Mouse (Mus musculus) megakaryocyte, embryonic 14.5 days (primary cell): Measurements from ENCODE around the gene Rhcg. TPM values are rescaled to one million over a fixed set of nuclear protein-coding genes. Genes with fewer than 3 reads are reported as not detected.

Experiments
- H3K27me3 ChIP-seq: replicated peaks from 2 replicates; pipeline ENCODE3; 2012; ENCODE audit warnings: inconsistent platforms
- H3K36me3 ChIP-seq: replicated peaks from 2 replicates; pipeline ENCODE3; 2012; ENCODE audit warnings: low read length, inconsistent platforms, mixed read lengths
- H3K4me1 ChIP-seq: 2 replicates; pipeline ENCODE4 v1.6.1; 2012; ENCODE audit warnings: inconsistent platforms
- H3K4me3 ChIP-seq: replicated peaks from 2 replicates; pipeline ENCODE3; 2012; ENCODE audit warnings: moderate library complexity, mild to moderate bottlenecking, inconsistent platforms
- H3K9me3 ChIP-seq: 2 replicates; pipeline ENCODE4 v1.6.1; 2012; ENCODE audit warnings: inconsistent platforms
- FLI1 ChIP-seq: IDR thresholded peaks from 2 replicates; pipeline ENCODE4 v1.6.1; 2012; ENCODE audit warnings: low read length, inconsistent platforms, mixed read lengths
- GATA1 ChIP-seq: IDR thresholded peaks from 3 replicates; pipeline ENCODE4 v1.6.1; 2012; ENCODE audit warnings: mixed read lengths, low read length, inconsistent platforms, borderline replicate concordance
- polyA plus RNA-seq: library from polyadenylated mRNA; stranded (reverse); fragments of >175 nt; gene quantifications from 2 replicates; pipeline ENCODE4 v1.2.3, GENCODE M21; 2012; ENCODE audit warnings: low replicate concordance; ENCODE audit not compliant: insufficient read depth

The Rhcg gene
- not detected in 2 replicates for polyA plus RNA-seq

DNA sequence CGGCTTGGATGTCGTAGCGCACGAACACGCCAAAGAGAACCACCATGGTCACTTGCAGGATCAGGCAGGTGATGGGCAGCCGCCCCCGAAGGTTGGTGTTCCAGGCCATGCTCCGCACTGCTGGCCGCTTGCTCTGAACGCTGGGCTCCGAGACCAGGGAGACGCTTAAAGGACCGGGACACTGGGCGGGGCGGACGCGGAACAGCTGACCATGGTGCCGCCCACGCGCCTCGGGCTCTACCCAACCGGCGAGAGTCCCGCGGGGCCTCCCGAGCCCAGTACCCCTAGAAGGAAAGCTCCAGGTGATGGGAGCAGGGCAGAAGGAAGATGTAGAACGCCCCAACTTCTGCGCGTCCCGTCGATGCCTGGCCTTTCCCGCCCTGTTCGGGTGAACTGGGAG lies at the start of gene Rhcg:
TSS of gene Rhcg (minus strand) at position 240 of the 400 bp plus-strand sequence.
- TF ChIP-seq GATA1 (no peak), FLI1 (no peak)
- Histone ChIP-seq H3K4me3 (peak within 1 kb of the TSS; percentile 78), H3K4me1 (peaks cover 11% of the 10 kb centered on the region; the same call in 1 of the 2 replicates), H3K36me3 (no peaks in the 10 kb centered on the region), H3K27me3 (peaks cover 79% of the 10 kb centered on the region), H3K9me3 (no peaks in the 10 kb centered on the region)

DNA sequence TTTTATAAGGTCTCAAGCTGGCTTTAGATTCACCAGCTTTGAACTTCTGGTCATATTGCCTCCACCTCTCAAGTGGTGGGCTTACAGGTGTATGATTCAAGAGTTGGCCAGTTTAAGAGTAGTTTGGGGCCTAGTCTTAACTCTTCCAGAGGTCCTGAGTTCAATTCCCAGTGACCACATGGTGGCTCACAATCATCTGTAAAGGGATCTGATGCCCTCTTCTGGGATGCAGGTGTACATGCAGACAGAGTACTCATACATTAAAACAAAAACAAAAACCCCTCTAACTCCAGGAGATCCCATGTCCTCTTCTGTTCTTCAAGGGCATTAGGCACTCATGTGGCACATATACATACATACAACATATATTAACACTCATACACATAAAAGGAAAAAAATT lies 49.2 kb upstream of the Rhcg start:
- Histone ChIP-seq H3K27me3 (no peaks in the 10 kb centered on the region), H3K4me1 (peaks cover 29% of the 10 kb centered on the region), H3K4me3 (no peak overlapping the region), H3K9me3 (no peaks in the 10 kb centered on the region), H3K36me3 (peaks cover 60% of the 10 kb centered on the region)
- TF ChIP-seq GATA1 = no peak
- no peak for TF ChIP-seq FLI1

DNA sequence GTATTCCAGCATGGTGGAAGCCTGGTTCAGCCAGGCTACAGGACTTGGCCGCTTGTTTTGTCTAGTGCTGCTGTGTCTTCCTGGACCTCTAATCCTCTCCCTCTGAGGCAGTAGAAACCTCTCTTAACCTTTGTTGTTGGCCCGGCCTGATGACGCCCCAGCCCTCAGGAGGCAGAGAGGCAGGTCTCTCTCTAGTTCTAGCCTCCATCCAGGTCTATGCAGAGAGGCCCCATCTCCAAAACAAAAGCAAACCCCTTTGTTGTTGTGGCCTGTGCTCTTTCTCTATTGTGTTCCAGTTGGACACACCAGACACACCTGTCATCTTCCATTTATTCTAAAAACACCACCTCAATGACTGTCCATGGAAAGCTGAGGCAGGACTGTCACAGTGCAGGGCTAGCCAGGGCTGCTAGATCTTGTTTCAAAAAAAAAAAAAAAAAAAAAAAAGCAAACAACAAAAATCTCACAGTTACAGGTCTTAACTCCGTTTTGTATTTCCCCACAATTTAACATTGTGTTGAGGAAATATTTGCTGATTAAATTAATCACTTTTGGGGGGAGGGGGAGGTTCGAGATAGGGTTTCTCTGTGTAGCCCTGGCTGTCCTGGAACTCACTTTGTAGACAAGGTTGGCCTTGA lies 43.9 kb upstream of the Rhcg start:
- H3K4me3 ChIP-seq = peak overlapping the region; percentile 98
- H3K9me3 ChIP-seq = no peaks in the 10 kb centered on the region
- H3K4me1 ChIP-seq = peaks cover 46% of the 10 kb centered on the region
- peaks cover 2% of the 10 kb centered on the region for H3K27me3 ChIP-seq
- H3K36me3 ChIP-seq = peaks cover 8% of the 10 kb centered on the region
- no peak for TF ChIP-seq GATA1
- TF ChIP-seq FLI1 = no peak

DNA sequence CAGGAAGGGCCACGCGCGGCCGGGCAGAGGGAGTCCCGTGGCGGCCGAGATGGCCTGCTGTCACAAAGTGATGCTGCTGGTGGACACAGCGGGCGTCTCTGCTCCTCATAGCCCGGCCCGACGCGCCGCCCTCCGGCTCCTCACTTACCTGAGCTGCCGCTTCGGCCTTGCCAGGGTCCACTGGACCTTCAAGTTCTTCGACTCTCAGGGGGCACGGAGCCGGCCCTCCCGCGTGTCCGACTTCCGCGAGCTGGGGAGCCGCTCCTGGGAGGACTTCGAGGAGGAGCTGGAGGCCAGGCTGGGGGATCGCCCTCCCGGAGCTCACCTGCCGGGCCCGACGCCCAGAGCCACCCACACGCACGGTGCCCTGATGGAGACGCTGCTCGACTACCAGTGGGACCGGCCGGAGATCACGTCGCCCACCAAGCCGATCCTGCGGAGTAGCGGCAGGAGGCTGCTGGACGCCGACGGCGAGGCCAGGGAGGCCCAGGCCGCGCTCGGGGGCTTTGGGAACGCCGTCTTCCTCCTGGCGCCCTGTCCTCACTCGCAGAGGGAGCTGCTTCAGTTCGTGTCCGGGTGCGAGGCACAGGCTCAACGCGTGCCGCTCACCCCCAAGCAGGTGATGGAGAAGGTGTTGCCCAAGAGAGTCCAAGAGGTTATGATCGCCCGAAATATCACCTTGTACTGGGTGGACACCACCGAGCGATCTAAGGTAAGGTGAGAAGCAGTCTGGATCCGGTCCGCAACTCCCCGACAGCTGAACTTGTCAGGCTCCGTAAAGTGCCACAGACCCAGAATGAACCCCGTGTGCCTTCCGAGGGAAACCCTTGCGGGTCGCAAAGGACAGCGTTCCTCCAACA lies 43.1 kb upstream of the Rhcg start:
- Histone ChIP-seq H3K9me3 (no peaks in the 10 kb centered on the region), H3K4me3 (peak overlapping the region; percentile 98), H3K4me1 (peaks cover 44% of the 10 kb centered on the region), H3K27me3 (peaks cover 2% of the 10 kb centered on the region), H3K36me3 (peaks cover 4% of the 10 kb centered on the region)
- TF ChIP-seq FLI1 (no peak), GATA1 (no peak)

- peaks cover 2% of the 10 kb centered on the region for H3K27me3 ChIP-seq
- peak within 1 kb of the TSS; percentile 98 for H3K4me3 ChIP-seq
- TF ChIP-seq FLI1 = peak; percentile 75; the same call in 1 of the 2 replicates
- no peak for TF ChIP-seq GATA1
Observed at GRCm38 (mm10) chr7:79659578-79660290, 42.3 kb upstream of the Rhcg start, which contains the start of gene Ticrr. Ticrr (plus strand) TSS chr7:79660196.

GRCm38 (mm10) chr7:79654586-79654985 lies 37.1 kb upstream of the Rhcg start:
- peaks cover 12% of the 10 kb centered on the region for H3K27me3 ChIP-seq
- TF ChIP-seq GATA1 (no peak), FLI1 (no peak)
- H3K4me1 ChIP-seq = peaks cover 4% of the 10 kb centered on the region; the same call in 1 of the 2 replicates
- H3K4me3 ChIP-seq = no peak overlapping the region
- H3K9me3 ChIP-seq = peaks cover 7% of the 10 kb centered on the region; the same call in 1 of the 2 replicates
- no peaks in the 10 kb centered on the region for H3K36me3 ChIP-seq

More at GRCm38 (mm10) chr7:79659578-79660290, 42.3 kb upstream of the Rhcg start, which contains the start of gene Ticrr:
- Histone ChIP-seq H3K9me3 (no peaks in the 10 kb centered on the region), H3K36me3 (no peaks in the 10 kb centered on the region), H3K4me1 (peaks cover 43% of the 10 kb centered on the region)

DNA sequence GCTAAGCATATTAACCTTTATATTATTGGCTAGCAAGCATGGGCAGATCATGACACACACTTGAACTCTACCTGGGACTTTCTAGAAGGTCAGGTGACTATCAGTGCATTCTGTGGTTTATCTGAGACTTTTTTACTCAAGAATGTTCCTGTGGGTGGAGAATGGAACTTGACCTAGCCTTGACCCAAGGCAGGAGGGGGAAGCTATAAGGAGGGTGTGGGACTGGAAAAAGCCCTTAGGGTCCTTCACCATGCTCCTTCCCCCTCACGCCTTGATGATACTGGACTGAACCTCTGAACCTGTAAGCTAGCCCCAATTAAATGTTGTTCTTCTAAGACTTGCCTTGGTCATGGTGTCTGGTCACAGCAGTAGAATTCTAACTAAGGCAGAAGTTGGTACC lies 36.7 kb upstream of the Rhcg start:
- Histone ChIP-seq H3K9me3 (peaks cover 7% of the 10 kb centered on the region; the same call in 1 of the 2 replicates), H3K36me3 (no peaks in the 10 kb centered on the region), H3K4me3 (no peak overlapping the region), H3K27me3 (peaks cover 12% of the 10 kb centered on the region), H3K4me1 (peaks cover under 1% of the 10 kb centered on the region; the same call in 1 of the 2 replicates)
- TF ChIP-seq FLI1 (no peak), GATA1 (no peak)

- Histone ChIP-seq H3K4me1 (no peaks in the 10 kb centered on the region), H3K4me3 (no peak overlapping the region), H3K9me3 (peaks cover 5% of the 10 kb centered on the region; the same call in 1 of the 2 replicates), H3K27me3 (peaks cover 28% of the 10 kb centered on the region), H3K36me3 (no peaks in the 10 kb centered on the region)
- TF ChIP-seq FLI1 (no peak), GATA1 (no peak)
Observed at GRCm38 (mm10) chr7:79649005-79649404, 31.5 kb upstream of the Rhcg start.

GRCm38 (mm10) chr7:79647233-79647632 lies 29.8 kb upstream of the Rhcg start:
- H3K9me3 ChIP-seq = peaks cover 4% of the 10 kb centered on the region
- H3K27me3 ChIP-seq = peaks cover 25% of the 10 kb centered on the region
- no peak overlapping the region for H3K4me3 ChIP-seq
- TF ChIP-seq FLI1 = no peak
- no peak for TF ChIP-seq GATA1
- no peaks in the 10 kb centered on the region for H3K36me3 ChIP-seq
- H3K4me1 ChIP-seq = no peaks in the 10 kb centered on the region

DNA sequence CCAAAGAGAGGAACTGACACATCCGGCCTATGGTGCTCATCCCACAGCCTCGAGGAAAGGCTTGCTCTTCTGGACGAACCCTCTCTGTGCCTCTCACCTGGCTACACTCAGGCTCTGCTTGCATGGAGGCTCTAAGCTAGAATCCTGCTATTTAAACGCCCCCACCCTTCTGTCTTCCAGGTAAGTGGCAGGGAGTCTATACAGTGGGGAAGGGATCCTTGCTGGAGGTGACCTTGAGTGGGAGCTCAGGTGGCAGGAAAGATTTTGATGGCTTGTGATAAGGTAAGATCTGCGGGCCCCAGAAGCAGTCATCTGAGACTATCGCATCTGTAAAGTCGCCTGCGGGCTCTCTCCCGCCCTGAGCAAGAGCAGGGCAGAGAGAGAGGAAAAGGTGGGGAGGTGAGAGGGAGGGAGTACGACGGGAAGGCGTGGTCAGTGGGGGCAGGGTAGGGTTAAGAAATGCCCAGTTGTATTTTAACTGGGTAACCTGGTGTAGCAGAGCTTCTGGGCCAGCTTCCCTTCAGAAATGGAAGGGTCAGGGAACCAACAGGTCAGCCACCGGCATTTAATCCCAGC lies 14.4 kb upstream of the Rhcg start:
- TF ChIP-seq GATA1 = no peak
- H3K27me3 ChIP-seq = peaks cover 60% of the 10 kb centered on the region
- no peaks in the 10 kb centered on the region for H3K4me1 ChIP-seq
- no peaks in the 10 kb centered on the region for H3K36me3 ChIP-seq
- no peaks in the 10 kb centered on the region for H3K9me3 ChIP-seq
- H3K4me3 ChIP-seq = no peak overlapping the region
